Mouse (Mus musculus) heart, adult 2 months (tissue): Measurements from ENCODE around the gene Hgd. TPM values are rescaled to one million over a fixed set of nuclear protein-coding genes. Genes with fewer than 3 reads are reported as not detected.

Source experiments
- DNase-seq, 2 experiments: peaks; one replicate each; pipeline ENCODE4 v3.0.0; 2021
- H3K27ac ChIP-seq: fragments of 200-600 bp; 2 replicates; pipeline ENCODE4 v1.8.1; 2022
- H3K27me3 ChIP-seq: fragments of 200-500 bp; 2 replicates; pipeline ENCODE4 v1.6.1; 2012; ENCODE audit warnings: mild to moderate bottlenecking, low read length, inconsistent platforms, mixed read lengths; ENCODE audit not compliant: control insufficient read depth, insufficient read depth
- H3K36me3 ChIP-seq: fragments of 200-500 bp; 2 replicates; pipeline ENCODE4 v1.6.1; 2012; ENCODE audit warnings: low read length, inconsistent platforms; ENCODE audit not compliant: control insufficient read depth, insufficient read depth
- H3K4me1 ChIP-seq: fragments of 200-500 bp; 2 replicates; pipeline ENCODE4 v1.6.1; 2011; ENCODE audit warnings: low read length; ENCODE audit not compliant: control insufficient read depth, insufficient read depth
- H3K4me3 ChIP-seq: fragments of 200-600 bp; 2 replicates; pipeline ENCODE4 v1.8.1; 2022
- H3K79me2 ChIP-seq: fragments of 200-500 bp; replicated peaks from 2 replicates; pipeline ENCODE4 v1.6.1; 2012; ENCODE audit warnings: mild to moderate bottlenecking, inconsistent platforms, low read length, moderate library complexity, mixed read lengths; ENCODE audit not compliant: control insufficient read depth, insufficient read depth
- H3K9ac ChIP-seq: fragments of 200-500 bp; 2 replicates; pipeline ENCODE4 v1.6.1; 2012; ENCODE audit warnings: low read depth, mild to moderate bottlenecking, control low read depth, inconsistent platforms, low read length, mixed read lengths
- CTCF ChIP-seq: fragments of 200-600 bp; IDR thresholded peaks from 2 replicates; pipeline ENCODE4 v1.8.1; 2022; ENCODE audit warnings: antibody characterized with exemption, mild to moderate bottlenecking, moderate library complexity
- EP300 ChIP-seq: fragments of 200-500 bp; IDR thresholded peaks from 2 replicates; pipeline ENCODE4 v1.6.1; 2011; ENCODE audit warnings: low read depth, low read length, control low read depth; ENCODE audit not compliant: insufficient read depth
- POLR2A ChIP-seq: fragments of 200-500 bp; IDR thresholded peaks from 2 replicates; pipeline ENCODE4 v1.6.1; 2011; ENCODE audit warnings: mild to moderate bottlenecking, low read depth, low read length, control low read depth; ENCODE audit not compliant: insufficient read depth
- WGBS: fragments of 180-500 bp; shearing (Covaris S2); methylation state at CpG from one replicate; pipeline ENCODE4 v1.1.7; 2018; 5-methylcytosine and 5-hydroxymethylcytosine counted together
- intact Hi-C: fragments of 180-260 bp; cut with DNase I; formaldehyde crosslinking; loops from one replicate; pipeline ENCODE4 v1.15.1; 2025
- polyA plus RNA-seq: library from polyadenylated mRNA; depleted of rRNA; stranded (reverse); fragments of >200 nt; gene quantifications from 2 replicates; pipeline ENCODE4 v1.2.3, GENCODE M21; 2012
- total RNA-seq, 2 experiments: library from RNA; stranded (reverse); gene quantifications; 2 replicates each; pipeline ENCODE4 v1.2.3; 2021

The Hgd gene
- total and polyA plus RNA-seq, 3 experiments: 0.08 TPM; not detected in 2

DNA sequence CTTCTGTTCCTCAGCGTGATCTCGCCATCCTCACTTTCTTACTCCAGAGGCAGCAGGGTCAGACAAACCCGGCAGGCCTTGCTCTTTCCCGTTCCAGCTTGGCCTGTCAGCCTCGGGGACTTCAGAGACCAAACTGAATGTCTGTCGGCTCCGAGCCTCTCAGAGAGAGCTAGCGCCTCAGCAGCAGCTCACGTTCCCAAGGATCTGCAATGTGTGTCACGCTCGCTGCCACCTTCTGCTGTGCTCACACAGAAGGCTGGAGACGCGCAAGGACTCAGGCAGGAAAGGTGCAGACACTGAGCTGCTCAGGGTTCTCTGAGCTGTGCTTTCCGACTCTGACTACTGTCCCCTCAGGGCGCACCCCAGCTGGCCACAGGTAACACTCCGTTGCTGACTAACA is 67.1 kb downstream of the Hgd start:
- no peak overlapping the region for H3K27ac ChIP-seq
- TF ChIP-seq EP300 (no peak), POLR2A (no peak), CTCF (no peak)
- no peaks in the 10 kb centered on the region for H3K27me3 ChIP-seq
- peaks cover 7% of the 10 kb centered on the region for H3K36me3 ChIP-seq
- H3K4me1 ChIP-seq: peaks cover 4% of the 10 kb centered on the region
- WGBS: 85% methylated on average over 16 of the region's 16 CpGs
- no peak overlapping the region for H3K9ac ChIP-seq
- H3K4me3 ChIP-seq: no peak overlapping the region
- DNase-seq: no peak
- intact Hi-C loops: no loop called here
- no peaks in the 10 kb centered on the region for H3K79me2 ChIP-seq

DNA sequence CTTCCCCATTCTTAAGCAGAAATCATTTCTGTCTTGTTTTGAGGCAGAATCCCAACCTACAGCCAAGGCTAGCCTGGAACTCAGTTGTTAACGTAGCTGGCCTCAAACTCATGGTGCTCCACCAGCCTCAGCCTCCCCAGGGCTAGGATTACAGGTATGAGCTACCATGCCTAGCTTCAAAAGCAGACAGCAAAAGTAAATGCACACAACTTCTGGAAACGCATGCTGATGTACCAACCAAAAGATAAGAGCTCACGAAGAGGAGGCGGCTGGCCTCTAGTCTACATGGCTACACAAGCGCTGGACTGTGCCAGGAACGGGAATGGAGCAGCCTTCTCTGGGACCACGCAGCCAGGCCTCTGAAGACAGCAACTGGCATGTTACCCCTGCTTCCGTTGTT is 68.0 kb downstream of the Hgd start:
- 66% methylated on average over 8 of the region's 8 CpGs for WGBS
- no peaks in the 10 kb centered on the region for H3K27me3 ChIP-seq
- H3K36me3 ChIP-seq: peaks cover 13% of the 10 kb centered on the region
- TF ChIP-seq CTCF: no peak
- no peak for TF ChIP-seq EP300
- no peak for TF ChIP-seq POLR2A
- no peaks in the 10 kb centered on the region for H3K79me2 ChIP-seq
- no peak for DNase-seq
- no peak overlapping the region for H3K9ac ChIP-seq
- no peak overlapping the region for H3K4me3 ChIP-seq
- H3K4me1 ChIP-seq: peaks cover 6% of the 10 kb centered on the region
- intact Hi-C loops: no loop called here
- no peak overlapping the region for H3K27ac ChIP-seq

DNA sequence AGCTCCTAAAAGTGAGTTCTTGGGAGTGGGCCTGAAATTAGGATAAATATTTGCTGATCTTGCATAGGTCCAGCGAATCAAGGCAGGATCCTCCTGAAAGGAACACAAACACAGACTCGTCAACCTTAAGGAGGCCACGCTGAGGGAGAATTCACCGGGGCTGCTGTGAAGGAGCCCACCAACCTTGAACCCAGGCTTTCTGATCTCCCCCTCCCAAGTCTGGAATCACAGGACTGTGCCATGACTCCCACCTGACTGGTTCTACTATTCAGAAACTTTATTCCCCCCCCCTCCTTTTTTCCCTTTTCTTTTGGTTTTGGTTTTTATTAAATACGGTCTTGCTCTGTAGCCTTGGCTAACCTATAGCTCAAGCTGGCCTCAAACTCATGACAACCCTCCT is 69.1 kb downstream of the Hgd start:
- intact Hi-C loops: no loop called here
- Histone ChIP-seq H3K4me1 (peaks cover 9% of the 10 kb centered on the region), H3K79me2 (no peaks in the 10 kb centered on the region; the same call in 1 of the 2 replicates), H3K4me3 (no peak overlapping the region), H3K27me3 (no peaks in the 10 kb centered on the region), H3K27ac (no peak overlapping the region), H3K36me3 (peaks cover 17% of the 10 kb centered on the region), H3K9ac (no peak overlapping the region)
- WGBS: 87% methylated on average over 5 of the region's 5 CpGs
- no peak for DNase-seq
- TF ChIP-seq POLR2A: no peak

DNA sequence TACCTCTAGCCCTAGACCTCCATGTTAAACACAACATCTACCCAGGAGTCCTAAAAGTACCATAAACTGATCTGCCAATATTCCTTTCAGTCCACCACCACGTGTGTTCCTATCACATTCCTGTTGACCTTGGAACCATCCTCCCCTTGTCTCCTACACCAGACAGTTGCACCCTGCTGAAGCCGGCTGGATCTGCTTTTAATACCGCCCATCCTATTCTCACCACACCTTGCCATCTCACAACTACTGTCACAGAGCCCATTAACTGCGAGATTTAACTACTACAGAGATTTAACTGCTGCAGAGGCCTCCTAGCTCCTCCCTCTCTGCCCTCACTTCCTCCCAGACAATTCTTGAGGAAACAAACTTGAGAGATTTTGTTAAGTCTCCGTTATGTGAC is 71.5 kb downstream of the Hgd start:
- no peak overlapping the region for H3K27ac ChIP-seq
- peaks cover 9% of the 10 kb centered on the region for H3K4me1 ChIP-seq
- WGBS: 43% methylated on average over 5 of the region's 5 CpGs
- H3K79me2 ChIP-seq: no peaks in the 10 kb centered on the region; the same call in 1 of the 2 replicates
- intact Hi-C loops: loop anchor here (10.0 kb wide), 1 partner anchor 777 kb away; the partner anchor contains the start of genes Eaf2 and Golgb1
- H3K36me3 ChIP-seq: peaks cover 17% of the 10 kb centered on the region
- no peak overlapping the region for H3K9ac ChIP-seq
- DNase-seq: no peak
- no peak for TF ChIP-seq EP300
- no peak for TF ChIP-seq CTCF
- no peak for TF ChIP-seq POLR2A
- H3K4me3 ChIP-seq: no peak overlapping the region
- H3K27me3 ChIP-seq: no peaks in the 10 kb centered on the region

DNA sequence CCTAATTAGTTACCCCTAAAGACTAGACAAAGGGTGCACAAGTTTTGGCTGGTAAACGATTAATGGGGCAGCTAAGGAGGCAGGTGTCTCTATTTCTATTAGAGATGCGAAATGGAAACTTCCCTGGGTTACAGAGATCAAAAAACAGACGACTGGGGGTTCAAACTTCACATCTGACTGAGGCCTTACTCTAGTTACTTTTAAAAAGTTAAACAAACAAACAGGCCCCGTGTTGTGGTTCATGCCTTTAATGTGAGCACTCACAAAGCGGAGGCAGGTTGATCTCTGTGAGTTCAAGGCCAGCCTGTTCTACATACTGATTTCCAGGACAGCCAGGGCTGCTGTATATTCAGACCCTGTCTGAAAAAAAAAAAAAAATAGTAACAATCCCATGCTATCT is 72.7 kb downstream of the Hgd start:
- no peaks in the 10 kb centered on the region for H3K27me3 ChIP-seq
- no peak overlapping the region for H3K27ac ChIP-seq
- TF ChIP-seq POLR2A (no peak), CTCF (no peak), EP300 (no peak)
- H3K36me3 ChIP-seq: peaks cover 17% of the 10 kb centered on the region
- WGBS: 81% methylated on average over 5 of the region's 5 CpGs
- H3K4me1 ChIP-seq: peaks cover 9% of the 10 kb centered on the region
- no peak overlapping the region for H3K4me3 ChIP-seq
- H3K79me2 ChIP-seq: no peaks in the 10 kb centered on the region; the same call in 1 of the 2 replicates
- intact Hi-C loops: loop anchor here (10.0 kb wide), 1 partner anchor 778 kb away; the partner anchor contains the start of genes Eaf2 and Golgb1
- no peak overlapping the region for H3K9ac ChIP-seq
- no peak for DNase-seq

DNA sequence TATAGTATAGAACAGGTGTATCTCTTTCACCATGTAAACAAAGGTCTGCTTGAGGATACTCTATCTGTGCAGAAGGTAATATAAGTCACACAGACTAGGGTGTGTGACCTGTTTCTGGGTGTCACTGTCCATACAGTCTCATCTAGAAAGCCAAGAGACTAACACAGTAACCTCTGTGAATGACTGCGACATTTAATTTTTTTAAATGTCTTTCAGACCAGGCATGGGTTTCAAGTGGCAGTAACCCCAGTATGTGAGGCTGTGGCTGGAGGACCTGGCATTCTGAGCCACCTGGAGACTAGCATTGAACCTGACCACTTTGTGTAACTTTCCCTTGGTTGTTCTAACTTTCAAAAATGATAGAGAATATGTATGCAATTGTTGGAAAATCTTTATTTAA is 73.1 kb downstream of the Hgd start:
- TF ChIP-seq CTCF (no peak), EP300 (no peak), POLR2A (no peak)
- no peaks in the 10 kb centered on the region; the same call in 1 of the 2 replicates for H3K79me2 ChIP-seq
- 67% methylated on average over 1 of the region's 1 CpGs for WGBS
- peak overlapping the region; percentile 20; the same call in 1 of the 2 replicates for H3K9ac ChIP-seq
- peak overlapping the region; percentile 96; the same call in 1 of the 2 replicates for H3K27ac ChIP-seq
- DNase-seq: no peak
- peaks cover 17% of the 10 kb centered on the region for H3K36me3 ChIP-seq
- H3K27me3 ChIP-seq: no peaks in the 10 kb centered on the region
- intact Hi-C loops: loop anchor here (10.0 kb wide), 1 partner anchor 778 kb away; the partner anchor contains the start of genes Eaf2 and Golgb1
- peaks cover 9% of the 10 kb centered on the region for H3K4me1 ChIP-seq
- peak overlapping the region; percentile 93 for H3K4me3 ChIP-seq
